Mouse (Mus musculus) olfactory bulb, adult 2 months (tissue): ENCODE data around the gene Nhlh2.

ENCODE experiments used
- CTCF ChIP-seq: fragments of 200-500 bp; IDR thresholded peaks from 2 replicates; pipeline ENCODE4 v1.5.1; 2012; ENCODE audit warnings: low read depth, mild to moderate bottlenecking, low read length, moderate library complexity; ENCODE audit not compliant: insufficient read depth
- POLR2A ChIP-seq: fragments of 200-500 bp; IDR thresholded peaks from 2 replicates; pipeline ENCODE4 v1.6.1; 2012; ENCODE audit warnings: mild to moderate bottlenecking, low read depth, low read length, moderate library complexity; ENCODE audit not compliant: insufficient read depth

GRCm38 (mm10) chr3:101983917-101984316 lies 26.0 kb upstream of the Nhlh2 start:
- TF ChIP-seq CTCF (no peak), POLR2A (no peak)
